In the genomic region with DNA sequence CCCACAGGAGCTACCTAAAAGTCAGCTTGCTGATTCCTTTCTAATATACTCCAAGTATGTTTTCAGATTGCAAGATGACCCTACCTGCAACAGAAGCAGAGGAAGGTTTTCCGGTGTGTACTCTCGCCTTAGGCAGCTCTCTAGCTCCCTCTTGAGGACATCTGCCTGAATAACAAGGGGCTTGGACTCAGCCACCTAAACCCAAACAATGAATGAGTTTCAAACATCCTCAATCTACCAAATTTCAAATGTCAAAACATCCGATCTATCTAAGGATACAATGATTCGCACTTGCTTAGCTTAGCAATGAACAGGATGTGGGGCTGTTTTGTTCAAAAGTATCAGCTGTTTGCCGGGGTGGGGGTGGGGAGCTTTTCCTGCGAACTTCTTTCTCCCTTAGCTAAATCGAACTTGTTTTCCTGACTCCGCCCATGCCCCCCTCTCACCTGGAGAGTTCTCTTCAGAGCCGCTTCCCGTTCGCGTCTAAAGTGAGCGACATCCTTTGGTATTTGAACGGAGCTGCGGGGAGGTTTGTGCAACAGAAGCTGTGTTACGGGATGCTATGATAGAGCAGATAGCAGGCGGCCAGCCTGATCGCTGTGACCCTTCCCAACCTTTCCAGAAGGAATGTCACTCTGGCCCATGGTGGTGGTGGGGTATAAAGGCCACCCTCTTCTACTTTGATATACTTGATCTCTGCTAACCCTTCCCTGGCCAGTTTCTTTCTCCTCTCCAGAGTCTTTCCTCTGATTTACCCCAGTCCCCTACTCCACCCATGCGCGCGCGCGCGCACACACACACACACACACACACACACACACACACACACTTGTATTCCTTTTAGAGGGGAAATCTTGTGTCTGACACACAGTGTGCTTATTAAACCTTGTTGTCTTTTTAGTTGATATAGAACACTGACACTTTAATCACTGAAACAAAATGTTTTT, we compare ENCODE assay signal across 8 mouse cellular contexts. TPM values are rescaled to one million over a fixed set of nuclear protein-coding genes. Genes with fewer than 3 reads are reported as not detected.
DNase-seq lines count a peak whose midpoint lies in the region; ATAC-seq and TF ChIP-seq lines count a peak whose summit lies in the region.

No protein-coding gene starts in this region.

- H3K4me1 ChIP-seq in liver, embryonic 11.5 days (replicated peaks; ENCODE audit: control insufficient read depth, insufficient read depth, low read length): no peaks in the 10 kb centered on the region
- no peaks in the 10 kb centered on the region for H3K4me1 ChIP-seq in stomach, embryonic 14.5 days (ENCODE audit: control insufficient read depth, insufficient read depth, low read length)

- H3K27ac ChIP-seq in liver, embryonic 11.5 days (ENCODE audit: low read depth, low read length): no peak overlapping the region
- no peak overlapping the region for H3K27ac ChIP-seq in stomach, embryonic 14.5 days (ENCODE audit: low read length)

- H3K4me3 ChIP-seq in liver, embryonic 11.5 days (ENCODE audit: low read depth, low read length): peak overlapping the region; percentile 32
- H3K4me3 ChIP-seq in myocyte: no peak overlapping the region
- peak overlapping the region; percentile 37 for H3K4me3 ChIP-seq in stomach, embryonic 14.5 days (ENCODE audit: low read depth, low read length)

- H3K9ac ChIP-seq in liver, embryonic 11.5 days (ENCODE audit: low read depth, low read length): no peak overlapping the region; the same call in 1 of the 2 replicates
- H3K9ac ChIP-seq in stomach, embryonic 14.5 days (replicated peaks; ENCODE audit: low read depth, low read length): peak overlapping the region; percentile 42

- no peak for TF ChIP-seq POLR2A in myocyte (IDR thresholded peaks at IDR 0.05; ENCODE audit: insufficient read length, low read depth)

- no peaks in the 10 kb centered on the region for H3K36me3 ChIP-seq in liver, embryonic 11.5 days (ENCODE audit: control insufficient read depth, insufficient read depth, low read length)
- no peaks in the 10 kb centered on the region for H3K36me3 ChIP-seq in myocyte (ENCODE audit: control insufficient read depth, insufficient read depth)
- no peaks in the 10 kb centered on the region for H3K36me3 ChIP-seq in stomach, embryonic 14.5 days (ENCODE audit: control insufficient read depth, insufficient read depth, low read length)

- H3K4me2 ChIP-seq in liver, embryonic 11.5 days: peak overlapping the region; percentile 71
- H3K4me2 ChIP-seq in myocyte (ENCODE audit: low read depth): peak overlapping the region; percentile 84
- H3K4me2 ChIP-seq in stomach, embryonic 14.5 days (replicated peaks; ENCODE audit: low read depth, low read length): peak overlapping the region; percentile 79

- no peak overlapping the region for H3ac ChIP-seq in myocyte (ENCODE audit: control insufficient read depth, insufficient read length)

- H3K27me3 ChIP-seq in liver, embryonic 11.5 days (replicated peaks; ENCODE audit: control insufficient read depth, insufficient read depth, low read length): no peaks in the 10 kb centered on the region
- peaks cover 14% of the 10 kb centered on the region for H3K27me3 ChIP-seq in myocyte (ENCODE audit: control insufficient read depth, insufficient read depth, insufficient read length)
- H3K27me3 ChIP-seq in stomach, embryonic 14.5 days (ENCODE audit: control insufficient read depth, insufficient read depth, low read length): no peaks in the 10 kb centered on the region

- no peak for ATAC-seq in liver, embryonic 11.5 days (replicated peaks; ENCODE audit: low FRiP score)
- no peak for ATAC-seq in stomach, embryonic 14.5 days (ENCODE audit: insufficient number of reproducible peaks, insufficient read depth, low FRiP score, low read depth)

- H3K9me3 ChIP-seq in liver, embryonic 11.5 days (ENCODE audit: control insufficient read depth, low read length): no peaks in the 10 kb centered on the region
- H3K9me3 ChIP-seq in stomach, embryonic 14.5 days (ENCODE audit: control insufficient read depth, low read depth, low read length): no peaks in the 10 kb centered on the region

- WGBS in liver, embryonic 11.5 days: 19% methylated on average over 24 of the region's 24 CpGs
- WGBS in stomach, embryonic 14.5 days: 20% methylated on average over 24 of the region's 24 CpGs

- no peaks in the 10 kb centered on the region for H3K79me2 ChIP-seq in myocyte (ENCODE audit: control insufficient read depth, insufficient read depth)

- DNase-seq in urinary bladder, postnatal 14 days (ENCODE audit: low spot score): peak; percentile 69
- no peak for DNase-seq in urinary bladder, postnatal 10 days (ENCODE audit: low spot score)
- peak; percentile 86 for DNase-seq in embryo, embryonic 10 days (ENCODE audit: low spot score)
- DNase-seq in heart, adult 8-10 months (ENCODE audit: low spot score): peak; percentile 70
- peak; percentile 57 to 78 for DNase-seq in kidney, adult 8-10 months
- DNase-seq in liver, embryonic 11.5 days (ENCODE audit: low spot score): peak; percentile 53

TF ChIP-seq in myocyte, 11 proteins besides CTCF, POLR2A, EP300 and RAD21:
- TF ChIP-seq MYOG (IDR thresholded peaks at IDR 0.05; ENCODE audit: control insufficient read depth in 1 of 3, insufficient read depth in 1 of 3, insufficient read length in 2 of 3, low read depth in 2 of 3): no peak
- TF ChIP-seq MYOD1 (IDR thresholded peaks at IDR 0.05; ENCODE audit: control insufficient read depth in 1 of 3, insufficient read length in 2 of 3, low read depth in 2 of 3): no peak

RNA-seq across cellular contexts. Expression of gene Ccdc162, which starts 26.2 kb away (rescaled TPM):
- total RNA-seq in heart, adult 8-10 months (2022): under 1 TPM in 1 of 4 experiments, not detected in 3; 0.20 TPM
- polyA plus RNA-seq in liver, embryonic 11.5 days (2014; fragmentation: Nextera tagmentation; extraction: Ambion mirVana): 0.26 and 0.43 TPM in 2 replicates
- polyA plus RNA-seq in myocyte (2012; fragmentation: generic; extraction: Trizol): 5.0 TPM
- 0.51 and 1.2 TPM in 2 replicates for polyA plus RNA-seq in stomach, embryonic 14.5 days (2014; fragmentation: Nextera tagmentation; extraction: Ambion mirVana)
